Mouse (Mus musculus) spleen, adult 2 months (tissue): ENCODE measurements around the gene Helt. TPM values are rescaled to one million over a fixed set of nuclear protein-coding genes. Genes with fewer than 3 reads are reported as not detected.

ENCODE experiments used
- DNase-seq, 2 experiments: peaks; one replicate each; pipeline versions ENCODE4 v3.0.0 to v3.0.0-alpha.2; 2012 to 2021; ENCODE audit warnings: low spot score in 2 of 2, low read depth in 1 of 2
- H3K27ac ChIP-seq: fragments of 200-500 bp; 2 replicates; pipeline ENCODE4 v1.5.1; 2012; ENCODE audit warnings: low read length, inconsistent platforms; ENCODE audit not compliant: insufficient read depth
- H3K27me3 ChIP-seq: fragments of 200-500 bp; 2 replicates; pipeline ENCODE4 v1.6.1; 2012; ENCODE audit warnings: mild to moderate bottlenecking, moderate library complexity, low read length, inconsistent platforms; ENCODE audit not compliant: control insufficient read depth, insufficient read depth
- H3K36me3 ChIP-seq: fragments of 200-500 bp; 2 replicates; pipeline ENCODE4 v1.6.1; 2012; ENCODE audit warnings: mild to moderate bottlenecking, low read length, inconsistent platforms; ENCODE audit not compliant: control insufficient read depth, insufficient read depth
- H3K4me1 ChIP-seq: fragments of 200-500 bp; 2 replicates; pipeline ENCODE4 v1.6.1; 2011; ENCODE audit warnings: inconsistent platforms; ENCODE audit not compliant: control insufficient read depth, insufficient read depth, insufficient read length
- H3K4me3 ChIP-seq: fragments of 200-500 bp; 2 replicates; pipeline ENCODE4 v1.5.1; 2011; ENCODE audit warnings: mild to moderate bottlenecking, inconsistent platforms; ENCODE audit not compliant: insufficient read depth, insufficient read length; ENCODE audit errors: extremely low read depth
- CTCF ChIP-seq: fragments of 200-500 bp; IDR thresholded peaks from 2 replicates; pipeline ENCODE4 v1.5.1; 2011; ENCODE audit warnings: mild to moderate bottlenecking, inconsistent platforms; ENCODE audit not compliant: insufficient read depth, insufficient read length, insufficient replicate concordance; ENCODE audit errors: extremely low read depth
- POLR2A ChIP-seq: fragments of 200-500 bp; IDR thresholded peaks from 2 replicates; pipeline ENCODE4 v1.6.1; 2011; ENCODE audit warnings: low read depth, low read length, inconsistent platforms
- WGBS: fragments of 180-500 bp; shearing (Covaris S2); methylation state at CpG from one replicate; pipeline ENCODE4 v1.1.7; 2018; 5-methylcytosine and 5-hydroxymethylcytosine counted together
- polyA plus RNA-seq: library from polyadenylated mRNA; depleted of rRNA; stranded (reverse); fragments of >200 nt; gene quantifications from 2 replicates; pipeline ENCODE4 v1.2.3, GENCODE M21; 2012

The Helt gene
- polyA plus RNA-seq, 1 experiment: not detected

GRCm38 (mm10) chr8:46322421-46322820 lies 27.9 kb upstream of the Helt start:
- no peak for TF ChIP-seq POLR2A
- no peak for TF ChIP-seq CTCF
- 87% methylated on average over 4 of the region's 4 CpGs for WGBS

DNA sequence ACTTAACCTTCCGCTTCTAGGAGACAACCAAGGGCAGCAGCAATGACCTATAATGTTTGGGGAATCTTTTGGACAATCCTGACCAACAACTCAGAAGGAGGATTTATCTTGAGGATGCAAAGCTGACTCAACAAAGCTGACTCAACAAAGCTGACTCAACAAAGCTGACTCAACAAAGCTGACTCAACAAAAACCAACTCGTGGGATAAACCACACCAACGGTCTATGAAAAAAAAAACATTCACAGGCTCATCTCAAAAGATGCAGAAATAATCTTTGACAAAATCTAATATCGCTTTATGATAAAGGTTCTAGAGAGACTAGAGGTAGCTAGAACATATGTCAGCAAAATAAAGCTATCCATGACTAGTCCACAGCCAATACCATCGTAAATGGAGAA lies 24.3 kb upstream of the Helt start:
- no peak overlapping the region for H3K4me3 ChIP-seq
- H3K36me3 ChIP-seq: no peaks in the 10 kb centered on the region
- no peaks in the 10 kb centered on the region for H3K27me3 ChIP-seq
- WGBS: 89% methylated on average over 5 of the region's 5 CpGs
- H3K4me1 ChIP-seq: no peaks in the 10 kb centered on the region
- TF ChIP-seq CTCF (no peak), POLR2A (no peak)
- H3K27ac ChIP-seq: no peak overlapping the region
- no peak for DNase-seq

More at GRCm38 (mm10) chr8:46322421-46322820, 27.9 kb upstream of the Helt start:
- no peak overlapping the region for H3K27ac ChIP-seq
- H3K27me3 ChIP-seq: no peaks in the 10 kb centered on the region
- no peaks in the 10 kb centered on the region for H3K36me3 ChIP-seq
- no peaks in the 10 kb centered on the region for H3K4me1 ChIP-seq
- no peak overlapping the region for H3K4me3 ChIP-seq
- DNase-seq: no peak

DNA sequence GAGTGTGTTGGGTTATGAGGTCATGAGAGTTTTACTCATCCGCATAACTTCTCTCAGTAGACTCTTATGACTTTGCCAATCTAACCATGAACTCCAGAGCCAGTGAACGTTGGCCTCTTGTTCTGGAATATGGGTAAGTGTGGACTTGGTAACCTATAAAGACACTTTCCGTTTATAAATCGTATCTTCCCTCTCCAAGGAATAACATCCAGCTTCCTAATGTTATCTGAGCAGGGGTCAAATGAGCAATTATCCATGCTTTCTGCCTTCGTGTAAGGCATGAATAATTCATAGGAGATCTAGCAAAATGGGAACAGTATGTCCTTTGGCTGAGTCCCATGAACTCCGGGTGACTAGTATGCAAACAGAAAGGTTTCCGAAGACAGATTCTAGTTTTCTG lies 22.7 kb upstream of the Helt start:
- WGBS: 86% methylated on average over 7 of the region's 7 CpGs
- H3K36me3 ChIP-seq: no peaks in the 10 kb centered on the region
- TF ChIP-seq POLR2A (no peak), CTCF (no peak)
- H3K27ac ChIP-seq: no peak overlapping the region
- H3K27me3 ChIP-seq: no peaks in the 10 kb centered on the region
- no peak overlapping the region for H3K4me3 ChIP-seq
- no peak for DNase-seq
- H3K4me1 ChIP-seq: no peaks in the 10 kb centered on the region

GRCm38 (mm10) chr8:46313798-46314197 lies 19.3 kb upstream of the Helt start:
- TF ChIP-seq CTCF (no peak), POLR2A (no peak)
- Histone ChIP-seq H3K4me1 (no peaks in the 10 kb centered on the region), H3K27ac (no peak overlapping the region), H3K27me3 (no peaks in the 10 kb centered on the region), H3K36me3 (no peaks in the 10 kb centered on the region), H3K4me3 (no peak overlapping the region)
- DNase-seq: no peak
- 84% methylated on average over 3 of the region's 3 CpGs for WGBS

DNA sequence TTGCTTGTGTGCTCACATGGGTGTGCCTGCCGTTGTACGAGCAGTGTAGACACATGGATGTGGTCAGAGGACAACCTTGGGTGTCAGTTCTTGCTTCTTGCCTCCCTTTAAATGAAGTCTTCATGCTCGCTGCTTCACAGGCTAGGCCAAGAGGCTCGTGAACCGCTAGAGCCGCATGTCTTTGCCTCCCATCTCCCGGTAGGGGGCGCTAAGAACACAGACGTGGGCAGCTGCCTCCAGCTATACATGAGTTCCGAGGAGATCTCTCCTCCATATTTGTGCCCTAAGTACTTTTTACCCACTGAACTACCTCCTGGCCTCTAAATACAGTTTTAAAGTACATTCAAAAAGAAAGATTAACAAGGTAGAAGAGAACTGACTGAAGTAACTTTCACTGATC lies 16.7 kb upstream of the Helt start:
- no peaks in the 10 kb centered on the region for H3K36me3 ChIP-seq
- no peaks in the 10 kb centered on the region for H3K4me1 ChIP-seq
- H3K4me3 ChIP-seq: no peak overlapping the region
- peak; percentile 53 to 78 for DNase-seq
- WGBS: 9% methylated on average over 10 of the region's 10 CpGs
- no peaks in the 10 kb centered on the region for H3K27me3 ChIP-seq
- no peak overlapping the region for H3K27ac ChIP-seq
- TF ChIP-seq POLR2A (no peak), CTCF (peak; percentile 94)

DNA sequence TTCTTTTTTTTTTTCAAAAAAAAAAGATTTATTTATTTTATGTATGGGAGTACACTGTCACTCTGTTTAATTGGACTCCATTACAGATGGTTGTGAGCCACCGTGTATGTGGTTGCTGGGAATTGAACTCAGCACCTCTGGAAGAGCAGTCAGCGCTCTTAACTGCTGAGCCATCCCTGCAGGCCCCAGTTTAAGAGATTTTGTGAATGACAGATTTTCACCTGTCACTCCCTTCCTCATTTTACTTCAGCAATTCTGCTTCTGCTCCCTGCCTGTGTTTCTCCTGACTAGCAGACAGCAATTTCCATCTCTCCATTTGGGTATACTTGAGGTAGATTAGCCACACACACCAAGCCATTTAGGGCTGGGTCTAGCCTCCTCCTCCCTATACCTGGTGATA lies 13.7 kb upstream of the Helt start:
- Histone ChIP-seq H3K4me3 (no peak overlapping the region), H3K4me1 (no peaks in the 10 kb centered on the region), H3K27ac (no peak overlapping the region), H3K36me3 (no peaks in the 10 kb centered on the region), H3K27me3 (no peaks in the 10 kb centered on the region)
- 76% methylated on average over 2 of the region's 2 CpGs for WGBS
- no peak for TF ChIP-seq POLR2A
- no peak for TF ChIP-seq CTCF
- DNase-seq: no peak

- no peak for DNase-seq
- H3K36me3 ChIP-seq: no peaks in the 10 kb centered on the region
- no peaks in the 10 kb centered on the region for H3K27me3 ChIP-seq
- TF ChIP-seq CTCF: peak; percentile 28; the same call in 1 of the 2 replicates
- TF ChIP-seq POLR2A: no peak
- WGBS: 9% methylated on average over 9 of the region's 9 CpGs
- H3K4me3 ChIP-seq: no peak overlapping the region
- no peak overlapping the region for H3K27ac ChIP-seq
- no peaks in the 10 kb centered on the region for H3K4me1 ChIP-seq
These were observed 11.4 kb upstream of the Helt start for GRCm38 (mm10) chr8:46305733-46306349.
